Mouse (Mus musculus) limb, embryonic 14.5 days (tissue): ENCODE measurements around the gene Car6. TPM values are rescaled to one million over a fixed set of nuclear protein-coding genes. Genes with fewer than 3 reads are reported as not detected.

Source experiments
- ATAC-seq: fragments of 200-750 bp; cut with Nextera tagmentation; 2 replicates; pipeline ENCODE4 v1.8.0; 2017; ENCODE audit warnings: low read depth, moderate number of reproducible peaks, moderate TSS enrichment; ENCODE audit not compliant: low FRiP score
- DNase-seq: peaks from one replicate; pipeline ENCODE4 v3.0.0-alpha.2; 2015; ENCODE audit warnings: low spot score
- H3K27ac ChIP-seq: fragments of 300-500 bp; sonication (generic); replicated peaks from 2 replicates; pipeline ENCODE4 v1.5.1; 2014; ENCODE audit warnings: low read depth, mild to moderate bottlenecking, low read length, moderate library complexity, mixed read lengths
- H3K27me3 ChIP-seq: fragments of 300-500 bp; sonication (generic); 2 replicates; pipeline ENCODE4 v1.6.1; 2014; ENCODE audit warnings: low read length, mixed read lengths; ENCODE audit not compliant: control insufficient read depth, insufficient read depth
- H3K36me3 ChIP-seq: fragments of 300-500 bp; sonication (generic); 2 replicates; pipeline ENCODE4 v1.6.1; 2014; ENCODE audit warnings: mild to moderate bottlenecking, low read length, moderate library complexity, mixed read lengths; ENCODE audit not compliant: control insufficient read depth, insufficient read depth
- H3K4me1 ChIP-seq: fragments of 300-500 bp; sonication (generic); 2 replicates; pipeline ENCODE4 v1.6.1; 2014; ENCODE audit warnings: antibody characterized with exemption, low read length, mixed read lengths; ENCODE audit not compliant: control insufficient read depth, insufficient read depth
- H3K4me2 ChIP-seq: fragments of 300-500 bp; sonication (generic); replicated peaks from 2 replicates; pipeline ENCODE4 v1.6.1; 2014; ENCODE audit warnings: low read depth, mild to moderate bottlenecking, low read length, moderate library complexity; ENCODE audit not compliant: severe bottlenecking
- H3K4me3 ChIP-seq: fragments of 300-500 bp; sonication (generic); replicated peaks from 2 replicates; pipeline ENCODE4 v1.5.1; 2014; ENCODE audit warnings: low read length
- H3K9ac ChIP-seq: fragments of 300-500 bp; sonication (generic); 2 replicates; pipeline ENCODE4 v1.6.1; 2014; ENCODE audit warnings: mild to moderate bottlenecking, low read depth, low read length, moderate library complexity; ENCODE audit not compliant: severe bottlenecking
- H3K9me3 ChIP-seq: fragments of 300-500 bp; sonication (generic); 2 replicates; pipeline ENCODE4 v1.6.1; 2016; ENCODE audit warnings: low read length; ENCODE audit not compliant: control insufficient read depth
- POLR2A ChIP-seq: fragments of 200-500 bp; IDR thresholded peaks from 2 replicates; pipeline ENCODE4 v1.8.0; 2012; ENCODE audit warnings: inconsistent platforms, mild to moderate bottlenecking, moderate library complexity, borderline replicate concordance; ENCODE audit not compliant: insufficient read depth, insufficient read length; ENCODE audit errors: extremely low read depth
- WGBS: fragments of 180-500 bp; shearing (Covaris S2); extraction: QIAGEN DNeasy Blood & Tissue Kit; methylation state at CpG from one replicate; pipeline ENCODE4 v1.1.7; 2014; 5-methylcytosine and 5-hydroxymethylcytosine counted together
- polyA plus RNA-seq, 2 experiments: library from polyadenylated mRNA; depleted of rRNA in 1 of 2; stranded (reverse) in 1 of 2; unstranded in 1 of 2; fragments of >200 nt; fragmentation: Nextera tagmentation in 1 of 2; extraction: Ambion mirVana in 1 of 2; gene quantifications; 2 replicates each; pipeline versions ENCODE4 v1.2.1 to v1.2.3; 2012 to 2014

Gene Car6
- polyA plus RNA-seq, 2 experiments = 0.26 TPM; not detected in 1

- DNase-seq (no peak), ATAC-seq (no peak)
- Histone ChIP-seq H3K4me3 (no peak overlapping the region), H3K4me2 (no peak overlapping the region), H3K36me3 (peaks cover 17% of the 10 kb centered on the region), H3K9me3 (no peaks in the 10 kb centered on the region), H3K27me3 (no peaks in the 10 kb centered on the region), H3K9ac (no peak overlapping the region), H3K27ac (no peak overlapping the region), H3K4me1 (peaks cover 50% of the 10 kb centered on the region)
- no peak for TF ChIP-seq POLR2A
- 72% methylated on average over 4 of the region's 4 CpGs for WGBS
These were observed 34.5 kb upstream of the Car6 start for GRCm38 (mm10) chr4:150235585-150235984.

GRCm38 (mm10) chr4:150234599-150235327 is 33.6 kb upstream of the Car6 start:
- WGBS = 26% methylated on average over 8 of the region's 8 CpGs
- Histone ChIP-seq H3K9ac (no peak overlapping the region), H3K27ac (peak overlapping the region; percentile 67), H3K9me3 (no peaks in the 10 kb centered on the region), H3K4me3 (no peak overlapping the region), H3K36me3 (peaks cover 10% of the 10 kb centered on the region), H3K27me3 (no peaks in the 10 kb centered on the region), H3K4me2 (no peak overlapping the region), H3K4me1 (peaks cover 49% of the 10 kb centered on the region)
- TF ChIP-seq POLR2A = no peak
- ATAC-seq (no peak), DNase-seq (peak; percentile 65)

GRCm38 (mm10) chr4:150231871-150232270 is 30.7 kb upstream of the Car6 start:
- no peak for TF ChIP-seq POLR2A

GRCm38 (mm10) chr4:150230460-150231407 is 29.6 kb upstream of the Car6 start:
- WGBS = 18% methylated on average over 21 of the region's 21 CpGs
- Histone ChIP-seq H3K4me2 (no peak overlapping the region), H3K4me3 (no peak overlapping the region), H3K27me3 (no peaks in the 10 kb centered on the region), H3K9me3 (no peaks in the 10 kb centered on the region), H3K27ac (no peak overlapping the region), H3K4me1 (peaks cover 44% of the 10 kb centered on the region), H3K36me3 (no peaks in the 10 kb centered on the region), H3K9ac (no peak overlapping the region)
- ATAC-seq (no peak), DNase-seq (no peak)
- no peak for TF ChIP-seq POLR2A

More at GRCm38 (mm10) chr4:150231871-150232270, 30.7 kb upstream of the Car6 start:
- ATAC-seq (no peak), DNase-seq (no peak)
- Histone ChIP-seq H3K36me3 (no peaks in the 10 kb centered on the region), H3K27me3 (no peaks in the 10 kb centered on the region), H3K9me3 (no peaks in the 10 kb centered on the region), H3K27ac (no peak overlapping the region), H3K4me2 (no peak overlapping the region), H3K4me3 (no peak overlapping the region), H3K9ac (no peak overlapping the region), H3K4me1 (peaks cover 45% of the 10 kb centered on the region)
- 45% methylated on average over 8 of the region's 8 CpGs for WGBS

GRCm38 (mm10) chr4:150229747-150230390 is 28.7 kb upstream of the Car6 start:
- H3K27ac ChIP-seq = no peak overlapping the region
- peaks cover 38% of the 10 kb centered on the region for H3K4me1 ChIP-seq

More at GRCm38 (mm10) chr4:150229747-150230390, 28.7 kb upstream of the Car6 start:
- WGBS = 30% methylated on average over 9 of the region's 15 CpGs
- H3K9me3 ChIP-seq = no peaks in the 10 kb centered on the region
- H3K9ac ChIP-seq = no peak overlapping the region
- no peak overlapping the region for H3K4me3 ChIP-seq
- DNase-seq (no peak), ATAC-seq (no peak)
- H3K4me2 ChIP-seq = no peak overlapping the region
- H3K36me3 ChIP-seq = no peaks in the 10 kb centered on the region
- H3K27me3 ChIP-seq = no peaks in the 10 kb centered on the region
- TF ChIP-seq POLR2A = no peak
